15 mouse cellular contexts compared by ENCODE assay signal in genomic region chr11:116579280-116579679, GRCm38 (mm10). TPM values are rescaled to one million over a fixed set of nuclear protein-coding genes. Genes with fewer than 3 reads are reported as not detected.
A peak's percentile ranks its signal among the peaks of the same experiment; 100 is the strongest.
DNase-seq lines count a peak whose midpoint lies in the region; ATAC-seq and TF ChIP-seq lines count a peak whose summit lies in the region.
"Had no signal": no experiment of that assay in that cellular context is flagged by ENCODE, and none has a peak within 500 bp of the region (broad histone marks: within the 10 kb centered on the region; RNA-seq: fewer than 3 reads in every experiment).

No protein-coding gene starts in this region.

- H3K9me3 ChIP-seq in forebrain, embryonic 12.5 days = no peaks in the 10 kb centered on the region
- H3K9me3 ChIP-seq in forebrain, embryonic 16.5 days (ENCODE audit: control insufficient read depth, low read length) = no peaks in the 10 kb centered on the region
- H3K9me3 ChIP-seq in midbrain, embryonic 12.5 days = no peaks in the 10 kb centered on the region
- H3K9me3 ChIP-seq in midbrain, embryonic 10.5 days (replicated peaks) = no peaks in the 10 kb centered on the region
- no peaks in the 10 kb centered on the region for H3K9me3 ChIP-seq in hindbrain, embryonic 15.5 days
- no peaks in the 10 kb centered on the region for H3K9me3 ChIP-seq in midbrain, postnatal 0 days (ENCODE audit: low read length)
- H3K9me3 ChIP-seq: G1E; limb, embryonic 15.5 days had no signal

- H3K9ac ChIP-seq in forebrain, embryonic 12.5 days = no peak overlapping the region
- no peak overlapping the region for H3K9ac ChIP-seq in forebrain, embryonic 16.5 days (replicated peaks; ENCODE audit: low read depth, low read length)
- no peak overlapping the region for H3K9ac ChIP-seq in midbrain, embryonic 12.5 days (replicated peaks)
- H3K9ac ChIP-seq in hindbrain, embryonic 15.5 days = 0 out of 2 replicates have a peak overlapping the region, but pooled peaks have one; percentile 17
- no peak overlapping the region for H3K9ac ChIP-seq in midbrain, postnatal 0 days (replicated peaks; ENCODE audit: low read length, poor library complexity, severe bottlenecking)
- H3K9ac ChIP-seq: limb, embryonic 15.5 days had no signal

- H3K27me3 ChIP-seq in forebrain, embryonic 12.5 days = no peaks in the 10 kb centered on the region
- H3K27me3 ChIP-seq in forebrain, embryonic 16.5 days (replicated peaks; ENCODE audit: control insufficient read depth, insufficient read depth, low read length) = no peaks in the 10 kb centered on the region
- no peaks in the 10 kb centered on the region for H3K27me3 ChIP-seq in midbrain, embryonic 12.5 days
- H3K27me3 ChIP-seq in midbrain, embryonic 10.5 days (ENCODE audit: low read depth, poor library complexity, severe bottlenecking) = no peaks in the 10 kb centered on the region
- H3K27me3 ChIP-seq in hindbrain, embryonic 15.5 days = no peaks in the 10 kb centered on the region
- H3K27me3 ChIP-seq in midbrain, postnatal 0 days (ENCODE audit: insufficient read depth, low read length) = no peaks in the 10 kb centered on the region
- H3K27me3 ChIP-seq: limb, embryonic 15.5 days had no signal

- no peak overlapping the region for H3K27ac ChIP-seq in forebrain, embryonic 12.5 days
- H3K27ac ChIP-seq in forebrain, embryonic 16.5 days (ENCODE audit: low read length) = no peak overlapping the region
- no peak overlapping the region for H3K27ac ChIP-seq in midbrain, embryonic 12.5 days (replicated peaks)
- no peak overlapping the region for H3K27ac ChIP-seq in midbrain, embryonic 10.5 days (replicated peaks)
- H3K27ac ChIP-seq in hindbrain, embryonic 15.5 days (replicated peaks) = no peak overlapping the region; the same call in 1 of the 2 replicates
- H3K27ac ChIP-seq in midbrain, postnatal 0 days (ENCODE audit: low read depth, low read length) = no peak overlapping the region
- H3K27ac ChIP-seq: limb, embryonic 15.5 days had no signal

- ATAC-seq in forebrain, embryonic 12.5 days (ENCODE audit: low FRiP score) = no peak
- no peak for ATAC-seq in forebrain, embryonic 16.5 days
- ATAC-seq in midbrain, embryonic 12.5 days (ENCODE audit: low FRiP score, low read depth) = no peak
- ATAC-seq in hindbrain, embryonic 15.5 days (ENCODE audit: low FRiP score, low read depth) = no peak
- no peak for ATAC-seq in midbrain, postnatal 0 days (ENCODE audit: low FRiP score)
- no peak for ATAC-seq in monocyte, adult 5-6 weeks (replicated peaks; ENCODE audit: insufficient number of reproducible peaks, low FRiP score, low TSS enrichment, poor library complexity, severe bottlenecking)
- no peak for ATAC-seq in megakaryocyte progenitor cell, adult 5-6 weeks (replicated peaks; ENCODE audit: poor library complexity)

- WGBS in forebrain, embryonic 12.5 days = 98% methylated on average over 3 of the region's 3 CpGs
- 85% methylated on average over 3 of the region's 3 CpGs for WGBS in forebrain, embryonic 16.5 days
- 94% methylated on average over 3 of the region's 3 CpGs for WGBS in midbrain, embryonic 12.5 days
- WGBS in midbrain, embryonic 10.5 days = 93% methylated on average over 3 of the region's 3 CpGs
- 92% methylated on average over 3 of the region's 3 CpGs for WGBS in hindbrain, embryonic 15.5 days
- WGBS in midbrain, postnatal 0 days = 94% methylated on average over 3 of the region's 3 CpGs

- peaks cover 54% of the 10 kb centered on the region for H3K4me1 ChIP-seq in forebrain, embryonic 12.5 days
- peaks cover 33% of the 10 kb centered on the region for H3K4me1 ChIP-seq in forebrain, embryonic 16.5 days (replicated peaks; ENCODE audit: control insufficient read depth, insufficient read depth, low read length)
- H3K4me1 ChIP-seq in midbrain, embryonic 12.5 days = peaks cover 47% of the 10 kb centered on the region
- peaks cover 59% of the 10 kb centered on the region for H3K4me1 ChIP-seq in midbrain, embryonic 10.5 days
- H3K4me1 ChIP-seq in hindbrain, embryonic 15.5 days (replicated peaks) = peaks cover 55% of the 10 kb centered on the region
- 0 out of 2 replicates have a peak, but pooled peaks cover 7% of the 10 kb centered on the region for H3K4me1 ChIP-seq in midbrain, postnatal 0 days (ENCODE audit: insufficient read depth, low read length)

- H3K4me2 ChIP-seq in forebrain, embryonic 12.5 days = peak overlapping the region; percentile 82; the same call in 1 of the 2 replicates
- no peak overlapping the region; the same call in 1 of the 2 replicates for H3K4me2 ChIP-seq in forebrain, embryonic 16.5 days (ENCODE audit: low read length)
- H3K4me2 ChIP-seq in midbrain, embryonic 12.5 days (replicated peaks) = peak overlapping the region; percentile 77; the same call in 1 of the 2 replicates
- H3K4me2 ChIP-seq in hindbrain, embryonic 15.5 days = peak overlapping the region; percentile 66
- peak overlapping the region; percentile 65 for H3K4me2 ChIP-seq in midbrain, postnatal 0 days (ENCODE audit: low read depth, low read length, poor library complexity, severe bottlenecking)

- no peak for DNase-seq in midbrain, embryonic 10.5 days (ENCODE audit: low spot score)
- peak; percentile 26 for DNase-seq in midbrain, postnatal 0 days (ENCODE audit: low spot score)
- DNase-seq: B cell, adult 2 months; gastrocnemius, postnatal 14 days; kidney, adult 18-20 months had no signal

- TF ChIP-seq CTCF in midbrain, postnatal 0 days (IDR thresholded peaks at IDR 0.05) = no peak

- no peaks in the 10 kb centered on the region for H3K36me3 ChIP-seq in forebrain, embryonic 12.5 days (replicated peaks)
- H3K36me3 ChIP-seq in forebrain, embryonic 16.5 days (ENCODE audit: control insufficient read depth, insufficient read depth) = no peaks in the 10 kb centered on the region
- H3K36me3 ChIP-seq in midbrain, embryonic 12.5 days = no peaks in the 10 kb centered on the region
- peaks cover 6% of the 10 kb centered on the region for H3K36me3 ChIP-seq in midbrain, embryonic 10.5 days
- H3K36me3 ChIP-seq in hindbrain, embryonic 15.5 days = no peaks in the 10 kb centered on the region
- H3K36me3 ChIP-seq in midbrain, postnatal 0 days (ENCODE audit: insufficient read depth, low read length) = no peaks in the 10 kb centered on the region
- H3K36me3 ChIP-seq: limb, embryonic 15.5 days had no signal

- no peak overlapping the region for H3K4me3 ChIP-seq in forebrain, embryonic 12.5 days (replicated peaks)
- no peak overlapping the region for H3K4me3 ChIP-seq in forebrain, embryonic 16.5 days (replicated peaks; ENCODE audit: low read length)
- H3K4me3 ChIP-seq in midbrain, embryonic 12.5 days = no peak overlapping the region
- H3K4me3 ChIP-seq in midbrain, embryonic 10.5 days = no peak overlapping the region
- H3K4me3 ChIP-seq in hindbrain, embryonic 15.5 days = no peak overlapping the region; the same call in 1 of the 2 replicates
- no peak overlapping the region for H3K4me3 ChIP-seq in midbrain, postnatal 0 days (ENCODE audit: low read depth, low read length)

RNA-seq across cellular contexts. Expression of gene Ube2o, which starts 2.0 kb away (rescaled TPM):
- 12.5 and 17.3 TPM in 2 replicates for polyA plus RNA-seq in forebrain, embryonic 12.5 days (2016; fragmentation: Nextera tagmentation; extraction: Ambion mirVana)
- 15.0 and 17.1 TPM in 2 replicates for polyA plus RNA-seq in forebrain, embryonic 16.5 days (2015; fragmentation: Nextera tagmentation; extraction: Ambion mirVana)
- polyA plus RNA-seq in midbrain, embryonic 12.5 days (2016; fragmentation: Nextera tagmentation; extraction: Ambion mirVana) = 17.9 and 19.0 TPM in 2 replicates
- polyA plus RNA-seq in midbrain, embryonic 10.5 days (2016; fragmentation: Nextera tagmentation; extraction: Ambion mirVana) = 8.3 and 8.7 TPM in 2 replicates
- 35.0 and 36.7 TPM in 2 replicates for polyA plus RNA-seq in hindbrain, embryonic 15.5 days (2015; fragmentation: Nextera tagmentation; extraction: Ambion mirVana)
- 109 and 112 TPM in 2 replicates for total RNA-seq in midbrain, postnatal 0 days (2014; rRNA removed)
- 35.2 and 35.7 TPM in 2 replicates for polyA plus RNA-seq in midbrain, postnatal 0 days (2015; fragmentation: Nextera tagmentation; extraction: Ambion mirVana)
- total RNA-seq in monocyte, adult 5-6 weeks (2017) = 16.3 to 21.9 TPM (median 19.8 TPM) in 3 replicates
- 5.0 TPM in 2 replicates for total RNA-seq in megakaryocyte progenitor cell, adult 5-6 weeks (2015)
- 6.1 and 6.4 TPM in 2 replicates for total RNA-seq in megakaryocyte progenitor cell, adult 5-6 weeks (2017)

RNA-seq across cellular contexts. Expression of gene Aanat, which starts 7.0 kb away (rescaled TPM):
- 0.24 TPM in 1 of 2 replicates, not detected in the other for polyA plus RNA-seq in forebrain, embryonic 12.5 days (2016; fragmentation: Nextera tagmentation; extraction: Ambion mirVana)
- polyA plus RNA-seq in forebrain, embryonic 16.5 days (2015; fragmentation: Nextera tagmentation; extraction: Ambion mirVana) = 0.27 TPM in 1 of 2 replicates, not detected in the other
- polyA plus RNA-seq in midbrain, embryonic 12.5 days (2016; fragmentation: Nextera tagmentation; extraction: Ambion mirVana) = 0.18 and 0.41 TPM in 2 replicates
- polyA plus RNA-seq in midbrain, embryonic 10.5 days (2016; fragmentation: Nextera tagmentation; extraction: Ambion mirVana) = not detected in 2 replicates
- 0.14 TPM in 1 of 2 replicates, not detected in the other for polyA plus RNA-seq in hindbrain, embryonic 15.5 days (2015; fragmentation: Nextera tagmentation; extraction: Ambion mirVana)
- 0.52 and 0.82 TPM in 2 replicates for total RNA-seq in midbrain, postnatal 0 days (2014; rRNA removed)
- 0.90 and 0.94 TPM in 2 replicates for polyA plus RNA-seq in midbrain, postnatal 0 days (2015; fragmentation: Nextera tagmentation; extraction: Ambion mirVana)
- total RNA-seq in monocyte, adult 5-6 weeks (2017) = not detected in 3 replicates
- not detected in 2 replicates for total RNA-seq in megakaryocyte progenitor cell, adult 5-6 weeks (2015)
- not detected in 2 replicates for total RNA-seq in megakaryocyte progenitor cell, adult 5-6 weeks (2017)
- total RNA-seq: G1E; gastrocnemius, postnatal 14 days; megakaryocyte-erythroid progenitor cell, adult 5-6 weeks had no signal
- polyA plus RNA-seq: G1E; heart, embryonic 16.5 days; limb, embryonic 15.5 days had no signal

RNA-seq across cellular contexts. Expression of gene Rhbdf2, which starts 47.5 kb away (rescaled TPM):
- 1.4 and 1.9 TPM in 2 replicates for polyA plus RNA-seq in forebrain, embryonic 12.5 days (2016; fragmentation: Nextera tagmentation; extraction: Ambion mirVana)
- 1.0 and 1.5 TPM in 2 replicates for polyA plus RNA-seq in forebrain, embryonic 16.5 days (2015; fragmentation: Nextera tagmentation; extraction: Ambion mirVana)
- polyA plus RNA-seq in midbrain, embryonic 12.5 days (2016; fragmentation: Nextera tagmentation; extraction: Ambion mirVana) = 1.1 and 1.8 TPM in 2 replicates
- 2.5 and 3.3 TPM in 2 replicates for polyA plus RNA-seq in midbrain, embryonic 10.5 days (2016; fragmentation: Nextera tagmentation; extraction: Ambion mirVana)
- 1.1 and 1.6 TPM in 2 replicates for polyA plus RNA-seq in hindbrain, embryonic 15.5 days (2015; fragmentation: Nextera tagmentation; extraction: Ambion mirVana)
- total RNA-seq in midbrain, postnatal 0 days (2014; rRNA removed) = 3.4 and 4.5 TPM in 2 replicates
- 1.0 TPM in 2 replicates for polyA plus RNA-seq in midbrain, postnatal 0 days (2015; fragmentation: Nextera tagmentation; extraction: Ambion mirVana)
- 14.1 to 16.7 TPM (median 15.1 TPM) in 3 replicates for total RNA-seq in monocyte, adult 5-6 weeks (2017)
- 3.7 and 4.9 TPM in 2 replicates for total RNA-seq in megakaryocyte progenitor cell, adult 5-6 weeks (2015)
- total RNA-seq in megakaryocyte progenitor cell, adult 5-6 weeks (2017) = 2.7 and 3.5 TPM in 2 replicates

RNA-seq across cellular contexts. Expression of gene Sphk1, which starts 48.6 kb away (rescaled TPM):
- polyA plus RNA-seq in forebrain, embryonic 12.5 days (2016; fragmentation: Nextera tagmentation; extraction: Ambion mirVana) = 2.0 and 3.3 TPM in 2 replicates
- polyA plus RNA-seq in forebrain, embryonic 16.5 days (2015; fragmentation: Nextera tagmentation; extraction: Ambion mirVana) = 2.9 and 3.3 TPM in 2 replicates
- polyA plus RNA-seq in midbrain, embryonic 12.5 days (2016; fragmentation: Nextera tagmentation; extraction: Ambion mirVana) = 4.6 and 7.1 TPM in 2 replicates
- polyA plus RNA-seq in midbrain, embryonic 10.5 days (2016; fragmentation: Nextera tagmentation; extraction: Ambion mirVana) = 6.4 and 9.4 TPM in 2 replicates
- 8.4 and 11.0 TPM in 2 replicates for polyA plus RNA-seq in hindbrain, embryonic 15.5 days (2015; fragmentation: Nextera tagmentation; extraction: Ambion mirVana)
- total RNA-seq in midbrain, postnatal 0 days (2014; rRNA removed) = 12.2 and 12.4 TPM in 2 replicates
- polyA plus RNA-seq in midbrain, postnatal 0 days (2015; fragmentation: Nextera tagmentation; extraction: Ambion mirVana) = 9.3 and 13.8 TPM in 2 replicates
- not detected in 3 replicates for total RNA-seq in monocyte, adult 5-6 weeks (2017)
- 7.6 and 15.5 TPM in 2 replicates for total RNA-seq in megakaryocyte progenitor cell, adult 5-6 weeks (2015)
- 6.7 and 26.1 TPM in 2 replicates for total RNA-seq in megakaryocyte progenitor cell, adult 5-6 weeks (2017)
